Mouse (Mus musculus) embryonic fibroblast, embryonic 13.5 days (primary cell): ENCODE results near the gene Prickle2.

Experiments
- CTCF ChIP-seq: IDR thresholded peaks from 2 replicates; pipeline ENCODE4 v1.5.1; 2011; ENCODE audit warnings: mild to moderate bottlenecking, control low read depth, low read length, moderate library complexity, borderline replicate concordance; ENCODE audit not compliant: insufficient read depth
- POLR2A ChIP-seq: IDR thresholded peaks from 2 replicates; pipeline ENCODE4 v1.6.1; 2011; ENCODE audit warnings: low read depth, mild to moderate bottlenecking, control low read depth, low read length, moderate library complexity

- TF ChIP-seq POLR2A, result no peak
- TF ChIP-seq CTCF, result no peak
Measured at GRCm38 (mm10) chr6:92497279-92497678, 208.7 kb downstream of the Prickle2 start.
